Mouse (Mus musculus): ENCODE measurements at regions not wholly inside any gene's neighbourhood (a gene's known extent, or its start where the extent isn't known, plus 50 kb on each side); places are given as distances from the start of the nearest gene placed in this dataset.

DNA sequence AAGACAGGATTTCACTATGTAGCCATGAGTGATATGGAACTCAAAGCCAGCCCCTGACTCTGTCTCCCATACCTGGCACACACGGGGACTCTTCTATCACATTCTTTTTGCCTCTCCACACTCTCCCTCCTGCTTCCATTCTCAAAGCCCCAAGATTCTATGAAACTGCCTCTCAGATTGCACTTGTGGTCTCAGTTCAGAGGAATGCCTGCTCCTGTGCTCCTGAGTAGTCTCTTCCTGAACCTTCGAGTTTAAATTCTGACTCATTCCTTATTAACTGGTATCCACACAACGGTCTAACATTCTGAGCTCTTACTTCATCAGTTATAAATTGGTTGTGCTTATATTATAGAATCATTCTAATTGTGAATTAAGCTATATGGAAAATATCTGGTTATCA lies 473.6 kb upstream of the A830018L16Rik start:
- TF ChIP-seq HCFC1 (IDR thresholded peaks at IDR 0.05; ENCODE audit: borderline replicate concordance, insufficient read depth, low read length) (no peak), ZC3H11A (IDR thresholded peaks at IDR 0.05; ENCODE audit: borderline replicate concordance, low read depth, low read length) (no peak)
